Mouse (Mus musculus): ENCODE measurements around the gene Vmn1r111.
"Not testable (repeated sequence)": the region's sequence is repeated elsewhere in the genome, so short reads cannot be mapped to it uniquely, and the experiment has no call there.

Gene Vmn1r111

GRCm38 (mm10) chr7:20703116-20703515 is at the start of gene Vmn1r111:
Gene Vmn1r111 (minus strand): TSS chr7:20703216.
- DNase-seq (ENCODE audit: low read depth, low spot score): not testable (repeated sequence)

GRCm38 (mm10) chr7:20730524-20730923 is 27.5 kb upstream of the Vmn1r111 start, which contains the start of gene Gm10668:
Gene Gm10668 (minus strand): TSS chr7:20730624.
- DNase-seq (ENCODE audit: low read depth, low spot score): not testable (repeated sequence)

- DNase-seq (ENCODE audit: low read depth, low spot score): not testable (repeated sequence)
Observed at GRCm38 (mm10) chr7:20668618-20669017, 34.4 kb downstream of the Vmn1r111 start, which contains the start of gene Vmn1r107. Gene Vmn1r107 (plus strand): TSS chr7:20668918.
